Mouse (Mus musculus) left cerebral cortex, postnatal 36 days (tissue): ENCODE measurements around the gene Carmil2. TPM values are rescaled to one million over a fixed set of nuclear protein-coding genes. Genes with fewer than 3 reads are reported as not detected.

Experiments used
- DNase-seq, 2 experiments: peaks; one replicate each; pipeline ENCODE4 v3.0.0; 2021 to 2022; ENCODE audit warnings: low spot score in 2 of 2, mixed read lengths in 1 of 2
- intact Hi-C: fragments of 180-260 bp; cut with DNase I; formaldehyde crosslinking; loops from one replicate; pipeline ENCODE4 v1.15.1; 2025
- total RNA-seq, 2 experiments: library from RNA; stranded (reverse); gene quantifications; 2 replicates each; pipeline ENCODE4 v1.2.3; 2021

The Carmil2 gene
- total RNA-seq, 2 experiments from 2014 or later: 56.3 to 66.3 TPM

DNA sequence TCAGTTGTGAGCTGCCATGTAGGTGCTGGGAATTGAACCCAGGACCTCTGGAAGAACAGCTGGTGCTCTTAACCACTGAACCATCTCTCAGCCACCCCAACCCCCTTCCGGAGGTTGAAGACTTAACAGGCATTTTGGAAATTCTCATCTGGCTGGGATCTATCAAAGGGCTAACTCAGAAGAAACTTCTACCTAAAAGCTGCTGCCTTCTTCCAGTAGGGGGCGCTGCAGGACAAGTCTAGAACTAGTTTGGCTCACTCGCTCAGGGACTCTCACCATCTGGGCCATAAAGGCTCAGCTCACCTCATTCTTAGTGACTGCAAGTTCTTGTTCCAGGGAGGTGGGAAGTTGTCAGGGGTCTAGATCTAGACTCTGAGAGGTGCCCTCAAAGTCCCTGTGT, 28.1 kb downstream of the Carmil2 start:
- intact Hi-C loops: loop anchor here (2.0 to 10.0 kb wide), 4 partner anchors 111 to 308 kb away; partner anchors contain the start of genes Cenpt, Ranbp10, Thap11 and Tsnaxip1
- peak; percentile 75 to 76 for DNase-seq

DNA sequence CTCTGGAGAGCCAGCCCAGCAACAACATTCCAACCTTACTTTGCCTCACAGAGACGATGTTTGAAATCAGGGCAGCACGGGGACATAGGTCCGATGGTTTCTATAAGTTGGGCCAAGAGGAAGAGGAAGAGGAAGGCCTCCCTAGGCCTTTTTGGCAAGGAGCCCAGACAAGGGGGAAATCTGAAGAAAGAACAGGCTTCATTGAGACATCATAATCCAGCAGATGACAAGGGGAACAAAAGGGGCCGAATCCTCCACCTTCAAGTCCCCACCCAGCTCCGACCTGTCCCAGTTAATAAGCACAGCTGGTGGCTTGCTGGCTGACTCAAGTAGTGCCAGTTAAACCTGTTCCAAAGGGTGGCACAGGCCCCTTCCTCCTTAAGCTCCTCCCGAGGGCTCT, 29.0 kb downstream of the Carmil2 start:
- intact Hi-C loops: loop anchor here (2.0 to 10.0 kb wide), 3 partner anchors 110 to 216 kb away; partner anchors contain the start of genes Cenpt, Ranbp10, Thap11 and Tsnaxip1

DNA sequence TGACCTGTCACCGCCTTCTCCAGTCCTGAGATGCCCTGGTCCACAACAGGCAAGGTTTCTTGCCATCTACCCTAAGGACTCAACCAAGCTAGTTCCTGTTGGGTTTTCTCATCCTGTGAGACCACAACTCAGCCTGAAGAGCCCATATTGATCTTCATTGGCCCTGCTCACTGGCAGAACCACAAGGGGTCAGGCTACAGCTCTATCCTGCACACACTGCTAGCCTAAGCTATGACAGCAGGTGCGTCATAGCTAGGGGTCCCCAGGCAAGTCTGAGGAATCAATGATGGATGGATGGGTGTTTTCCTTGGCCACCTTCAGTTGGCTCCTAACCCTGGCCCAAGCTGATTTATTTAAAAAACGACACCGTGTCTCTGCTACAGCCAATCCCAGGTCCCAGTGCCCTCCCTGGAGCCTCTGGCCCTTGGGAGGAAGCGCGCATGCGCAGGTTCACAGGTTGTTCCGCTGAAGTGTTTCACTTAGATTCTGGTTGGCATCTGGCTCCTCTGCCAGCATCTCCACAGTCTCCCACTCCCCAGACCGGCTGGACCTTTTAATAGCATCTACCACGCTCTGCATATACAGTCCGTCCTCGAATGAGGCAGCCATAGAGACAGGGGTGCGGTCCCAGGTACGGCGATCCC, 30.4 kb downstream of the Carmil2 start:
- intact Hi-C loops: loop anchor here (10.0 kb wide), 2 partner anchors 108 to 138 kb away; partner anchors contain the start of genes Cenpt, Ranbp10, Thap11 and Tsnaxip1

More for the DNA sequence above, 29.0 kb downstream of the Carmil2 start:
- DNase-seq: no peak

DNA sequence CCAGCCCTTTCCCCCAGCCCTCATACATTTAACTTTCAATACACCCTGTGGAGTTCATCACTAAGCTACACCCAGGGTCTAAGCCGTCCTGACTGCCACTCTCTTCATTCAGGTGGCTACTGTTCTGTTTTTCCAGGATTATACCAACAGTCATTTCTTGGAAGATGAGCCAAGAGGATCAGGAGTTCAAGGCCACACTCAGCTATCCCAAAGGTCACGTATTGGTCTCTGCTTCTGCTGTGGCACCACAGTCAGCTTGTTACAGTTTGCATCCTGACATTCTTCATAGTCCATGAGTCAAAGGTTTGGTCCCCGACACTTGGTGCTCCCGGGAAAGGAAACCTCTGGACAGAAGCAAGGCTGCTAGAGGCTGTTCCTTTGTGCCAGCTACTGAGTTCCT, 33.6 kb downstream of the Carmil2 start:
- intact Hi-C loops: loop anchor here (10.0 kb wide), 2 partner anchors 105 to 135 kb away; partner anchors contain the start of genes Cenpt, Ranbp10, Thap11 and Tsnaxip1
- DNase-seq: no peak

More for the DNA sequence above, 30.4 kb downstream of the Carmil2 start:
- no peak for DNase-seq

DNA sequence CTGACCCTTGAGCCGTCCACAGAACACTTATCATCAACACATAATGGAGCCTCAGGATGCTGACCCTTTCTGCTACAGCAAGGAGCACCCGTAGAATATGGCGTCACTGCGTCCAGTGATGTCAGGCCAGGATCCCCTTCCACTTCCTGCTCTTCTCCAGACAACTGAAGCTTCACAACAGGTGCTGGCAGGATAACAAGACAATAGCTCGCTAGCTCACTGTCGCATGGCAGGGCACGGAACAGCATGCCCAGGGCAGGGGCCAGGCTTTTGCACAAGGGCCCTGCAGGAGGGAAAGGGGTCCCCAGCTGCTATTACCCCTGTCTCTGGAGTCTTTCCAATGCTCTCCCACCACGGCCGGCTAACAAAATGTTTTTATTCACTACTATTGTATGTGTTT, 36.8 kb downstream of the Carmil2 start:
- no peak for DNase-seq
- intact Hi-C loops: no loop called here

DNA sequence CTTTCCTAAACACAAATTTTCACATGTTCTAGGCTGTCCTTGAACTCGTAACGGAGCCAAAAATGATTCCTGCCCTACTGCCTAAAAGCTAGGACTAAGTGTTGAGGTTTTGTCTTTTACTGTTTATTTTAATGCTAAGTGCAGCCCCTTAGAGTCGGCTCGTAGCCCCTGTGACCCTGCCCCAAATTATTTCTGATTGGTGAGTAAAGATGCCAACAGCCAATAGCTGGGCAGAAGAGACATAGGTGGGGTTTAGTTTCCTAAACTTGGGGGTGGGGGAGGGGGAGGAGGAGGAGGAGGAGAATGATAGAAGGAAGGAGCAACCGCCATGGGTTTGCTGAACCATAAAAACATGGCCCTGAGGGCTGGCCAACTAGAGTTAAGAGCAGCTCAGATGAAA, 39.7 kb downstream of the Carmil2 start:
- intact Hi-C loops: no loop called here

DNA sequence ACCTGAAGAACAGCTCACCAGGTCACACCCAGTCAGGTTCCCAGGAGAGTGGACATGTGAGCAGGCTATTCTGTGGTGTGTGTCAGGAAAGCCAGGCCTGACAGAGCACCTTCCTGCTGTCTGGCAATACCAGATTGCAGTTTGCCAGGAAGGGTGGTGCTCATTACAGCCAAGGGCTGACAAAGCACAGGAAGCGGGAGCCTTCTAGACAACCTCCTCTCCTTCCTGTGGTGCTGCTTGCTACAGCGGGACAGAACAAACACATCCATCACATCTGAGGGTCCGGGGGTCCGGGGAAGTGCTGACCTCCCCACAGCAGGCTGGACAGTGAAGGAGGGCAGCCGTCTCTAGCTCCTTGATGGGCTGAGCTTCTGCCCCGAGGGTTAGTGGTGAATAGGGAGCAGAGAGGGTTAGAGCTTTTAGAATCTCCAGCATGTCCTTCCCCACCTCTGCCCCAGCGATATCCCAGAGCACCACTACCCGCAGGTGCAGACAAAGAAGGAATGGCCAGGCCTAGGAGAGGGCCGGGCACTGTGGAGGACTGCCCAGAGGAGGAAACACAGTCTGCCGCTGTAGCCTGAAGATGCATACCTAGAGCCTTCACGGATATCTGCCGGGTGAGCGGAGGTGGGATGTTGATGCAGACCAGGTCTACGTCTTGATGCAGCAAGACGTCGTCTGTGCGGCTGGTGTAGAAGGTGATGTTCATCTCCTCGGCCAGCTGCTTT, 41.5 kb downstream of the Carmil2 start:
- no peak for DNase-seq
- intact Hi-C loops: no loop called here

More for the DNA sequence above, 39.7 kb downstream of the Carmil2 start:
- no peak for DNase-seq

DNA sequence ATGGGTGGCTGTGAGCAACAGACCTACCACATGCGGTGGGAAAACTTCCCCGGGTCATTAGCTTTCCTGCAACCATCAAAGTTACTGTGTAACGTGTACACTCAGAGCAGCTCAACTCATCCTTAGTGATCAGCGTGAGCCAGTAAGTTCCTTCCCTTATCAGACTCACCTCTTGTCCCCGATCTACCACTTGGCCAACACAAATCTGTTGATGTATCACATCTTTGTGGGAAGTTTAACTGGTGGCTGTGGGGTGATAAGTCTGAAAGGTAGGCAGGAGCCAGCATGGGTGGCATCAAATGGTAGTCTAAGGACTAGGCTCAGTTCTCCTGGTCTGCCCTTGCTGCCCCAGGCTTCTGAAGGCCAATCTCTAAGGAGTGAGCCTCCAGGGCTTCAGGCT, 46.1 kb downstream of the Carmil2 start:
- intact Hi-C loops: no loop called here
- no peak for DNase-seq

DNA sequence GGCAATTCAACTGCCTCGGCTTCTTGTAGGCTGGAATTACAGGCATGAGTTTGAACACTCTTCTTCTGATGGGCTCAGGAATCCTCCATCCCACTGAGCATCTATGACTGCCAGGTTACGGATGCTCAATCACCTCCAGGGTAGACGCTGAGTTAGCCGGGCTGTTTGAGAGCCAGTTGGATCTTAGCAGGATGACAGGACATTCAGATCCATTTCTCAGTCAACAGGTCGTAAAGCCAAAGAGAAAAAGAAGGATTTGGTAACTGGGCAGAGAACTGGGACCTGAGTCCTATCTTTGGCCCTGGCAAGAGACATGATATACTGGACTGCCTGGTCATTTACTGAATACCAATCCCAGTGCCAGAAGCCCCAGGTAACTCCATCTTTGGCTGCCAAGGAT, 53.1 kb downstream of the Carmil2 start:
- no peak for DNase-seq
- intact Hi-C loops: no loop called here

DNA sequence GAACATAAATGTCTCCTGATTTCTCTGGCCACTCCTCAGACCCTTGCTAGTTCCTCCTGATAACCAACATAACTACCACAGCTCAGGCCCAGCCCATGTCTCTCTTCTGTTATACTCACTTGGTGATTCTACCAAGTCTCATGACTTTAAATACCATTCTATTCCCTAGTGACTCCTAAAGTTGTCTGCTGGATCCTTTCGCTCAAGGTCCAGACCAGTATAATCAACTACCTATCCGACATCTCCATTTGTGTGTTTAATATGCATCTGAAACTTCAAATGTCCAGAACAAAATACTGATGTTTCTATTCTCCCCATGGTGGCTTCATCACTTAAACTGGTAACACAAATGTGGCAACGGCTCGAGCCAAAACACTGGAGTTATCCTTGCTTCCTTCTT, 57.2 kb downstream of the Carmil2 start:
- no peak for DNase-seq
- intact Hi-C loops: no loop called here

Other genes starting within 250 kb of the Carmil2 start
- gene Tppp3, start 214.7 kb upstream of the Carmil2 start, total RNA-seq: 10 to 100 TPM; 36.1 to 46.4 TPM
- gene Zdhhc1, start 189.4 kb upstream of the Carmil2 start, total RNA-seq: 10 to 100 TPM; 33.2 to 45.3 TPM
- under 1 TPM in 1 of 2 experiments, not detected in 1; 0.20 TPM for gene Hsd11b2, start 167.5 kb upstream of the Carmil2 start, total RNA-seq
- 100 to 1,000 TPM; 305 to 349 TPM for gene Atp6v0d1, start 120.2 kb upstream of the Carmil2 start, total RNA-seq
- 10 to 100 TPM; 70.3 to 89.3 TPM for gene Ripor1, start 81.0 kb upstream of the Carmil2 start, total RNA-seq
- 10 to 100 TPM; 61.2 to 77.2 TPM for gene Ctcf, start 49.7 kb upstream of the Carmil2 start, total RNA-seq
- gene Agrp, start 48.9 kb upstream of the Carmil2 start, total RNA-seq: not detected
- 10 to 100 TPM; 45.8 to 50.6 TPM for gene Acd, start 14.8 kb downstream of the Carmil2 start, total RNA-seq
- gene Pard6a, start 14.9 kb downstream of the Carmil2 start, total RNA-seq: 10 to 100 TPM; 45.5 to 53.6 TPM
- not detected for gene 4933405L10Rik, start 21.4 kb downstream of the Carmil2 start, total RNA-seq
- 10 to 100 TPM in 1 of 2 experiments, 1 to 10 TPM in 1; 9.9 to 10.7 TPM for gene Enkd1, start 21.9 kb downstream of the Carmil2 start, total RNA-seq
- 10 to 100 TPM; 25.4 to 26.3 TPM for gene Gfod2, start 72.4 kb downstream of the Carmil2 start, total RNA-seq
- 10 to 100 TPM; 22.1 to 25.1 TPM for gene Ranbp10, start 141.1 kb downstream of the Carmil2 start, total RNA-seq
- gene Tsnaxip1, start 141.5 kb downstream of the Carmil2 start, total RNA-seq: not detected
- gene Cenpt, start 167.0 kb downstream of the Carmil2 start, total RNA-seq: 10 to 100 TPM; 15.2 to 18.0 TPM
- gene Thap11, start 168.9 kb downstream of the Carmil2 start, total RNA-seq: 10 to 100 TPM; 38.9 to 44.8 TPM
- 10 to 100 TPM; 25.7 to 35.4 TPM for gene Nutf2, start 174.3 kb downstream of the Carmil2 start, total RNA-seq
- 10 to 100 TPM; 56.9 to 68.4 TPM for gene Edc4, start 194.6 kb downstream of the Carmil2 start, total RNA-seq
- 1 to 10 TPM; 2.8 to 5.3 TPM for gene Nrn1l, start 207.3 kb downstream of the Carmil2 start, total RNA-seq
- gene Pskh1, start 214.2 kb downstream of the Carmil2 start, total RNA-seq: 1 to 10 TPM; 8.6 to 9.7 TPM
- gene Ctrl, start 247.6 kb downstream of the Carmil2 start, total RNA-seq: 1 to 10 TPM in 1 of 2 experiments, under 1 TPM in 1; 0.79 to 1.9 TPM